Mouse (Mus musculus) NIH3T3 (cell line): ENCODE data around the gene Ftsj3.
"Not testable (repeated sequence)": the region's sequence is repeated elsewhere in the genome, so short reads cannot be mapped to it uniquely, and the experiment has no call there.

Experiments used
- DNase-seq: peaks from one replicate; pipeline ENCODE4 v3.0.0-alpha.2; 2012; ENCODE audit warnings: low read depth

Gene Ftsj3

GRCm38 (mm10) chr11:106201337-106202122 lies 54.3 kb downstream of the Ftsj3 start:
- no peak for DNase-seq

DNA sequence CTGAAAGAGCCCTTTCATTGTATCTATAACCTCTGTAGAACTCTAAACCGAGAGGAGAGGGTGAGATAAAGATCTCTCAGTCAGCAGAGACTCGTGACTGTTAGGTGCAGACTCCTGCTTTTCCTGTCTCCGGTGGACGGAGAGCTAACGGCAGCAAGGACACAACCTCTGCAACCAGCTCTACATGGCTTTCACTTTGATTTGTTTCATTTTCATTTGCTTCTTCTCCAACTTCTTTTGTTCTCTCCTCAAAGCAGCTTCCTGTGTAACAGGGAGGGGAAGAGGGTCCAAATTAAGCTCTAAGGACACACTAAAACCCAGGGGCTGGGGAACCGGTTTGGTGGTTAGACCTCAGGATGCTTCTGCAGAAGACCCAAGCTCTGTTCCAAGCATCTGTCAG lies 55.1 kb downstream of the Ftsj3 start:
- DNase-seq = no peak

DNA sequence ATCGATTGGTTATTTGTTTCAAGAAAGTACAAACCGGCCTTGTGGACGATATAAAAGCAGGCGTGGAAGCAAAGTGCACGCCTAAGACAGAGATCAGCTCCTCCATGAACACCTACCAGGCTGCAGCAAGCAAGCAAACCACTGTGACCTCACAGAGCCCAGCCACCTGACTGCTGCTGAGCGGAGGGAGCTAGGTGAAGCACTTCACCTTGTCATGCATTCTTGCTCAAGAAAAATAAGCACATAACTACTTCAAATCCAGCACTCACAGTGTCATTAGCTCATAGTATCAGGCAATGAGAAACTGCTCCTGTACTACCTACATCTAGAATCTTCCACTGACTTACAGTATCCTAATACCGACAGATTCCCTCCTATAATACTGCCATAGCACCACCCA lies 55.9 kb downstream of the Ftsj3 start:
- not testable (repeated sequence) for DNase-seq
